Mouse (Mus musculus) C2C12 (cell line): Measurements from ENCODE around the gene Hecw2. TPM values are rescaled to one million over a fixed set of nuclear protein-coding genes. Genes with fewer than 3 reads are reported as not detected.

Source experiments
- H3K27me3 ChIP-seq: one replicate; pipeline ENCODE4 v1.6.1; 2011; ENCODE audit not compliant: control insufficient read depth, insufficient read depth, insufficient read length
- H3K36me3 ChIP-seq: one replicate; pipeline ENCODE4 v1.6.1; 2011; ENCODE audit not compliant: control insufficient read depth, insufficient read depth
- H3K4me3 ChIP-seq: one replicate; pipeline ENCODE4 v1.5.1; 2011; ENCODE audit warnings: mild to moderate bottlenecking, control low read depth; ENCODE audit not compliant: poor library complexity, insufficient read depth, severe bottlenecking
- H3K79me2 ChIP-seq: one replicate; pipeline ENCODE4 v1.6.1; 2011; ENCODE audit not compliant: control insufficient read depth, insufficient read depth
- H3K79me3 ChIP-seq: one replicate; pipeline ENCODE4 v1.6.1; 2011; ENCODE audit warnings: low read depth, control low read depth
- H3ac ChIP-seq: one replicate; pipeline ENCODE3; 2011; ENCODE audit warnings: low read depth; ENCODE audit not compliant: control insufficient read depth, insufficient read length
- CEBPB ChIP-seq: IDR thresholded peaks from one replicate; pipeline ENCODE4 v1.6.1; 2011; ENCODE audit warnings: low read depth, mild to moderate bottlenecking, control low read depth, moderate library complexity
- CTCF ChIP-seq: IDR thresholded peaks from one replicate; pipeline ENCODE4 v1.5.1; 2011; ENCODE audit not compliant: control insufficient read depth, insufficient read depth, insufficient read length
- FOSL1 ChIP-seq: IDR thresholded peaks from one replicate; pipeline ENCODE4 v1.8.0; 2011; ENCODE audit warnings: mild to moderate bottlenecking, low read length; ENCODE audit not compliant: poor library complexity, insufficient read depth, severe bottlenecking
- MAX ChIP-seq: IDR thresholded peaks from one replicate; pipeline ENCODE4 v1.6.1; 2011; ENCODE audit warnings: mild to moderate bottlenecking, control low read depth
- MYOD1 ChIP-seq: IDR thresholded peaks from one replicate; pipeline ENCODE4 v1.6.1; 2011; ENCODE audit warnings: low read depth; ENCODE audit not compliant: control insufficient read depth, insufficient read length
- MYOG ChIP-seq: IDR thresholded peaks from one replicate; pipeline ENCODE4 v1.6.1; 2011; ENCODE audit not compliant: control insufficient read depth, insufficient read length; ENCODE audit errors: extremely low read depth
- USF1 ChIP-seq: IDR thresholded peaks from one replicate; pipeline ENCODE4 v1.6.1; 2011; ENCODE audit warnings: low read depth, mild to moderate bottlenecking, control low read depth, moderate library complexity
- polyA plus RNA-seq: library from polyadenylated mRNA; unstranded; fragments of >200 nt; fragmentation: generic; extraction: Trizol; gene quantifications from one replicate; pipeline ENCODE4 v1.2.1, GENCODE M21; 2012; ENCODE audit warnings: missing spikeins

Hecw2 gene
- polyA plus RNA-seq, 1 experiment: 1.2 TPM

DNA sequence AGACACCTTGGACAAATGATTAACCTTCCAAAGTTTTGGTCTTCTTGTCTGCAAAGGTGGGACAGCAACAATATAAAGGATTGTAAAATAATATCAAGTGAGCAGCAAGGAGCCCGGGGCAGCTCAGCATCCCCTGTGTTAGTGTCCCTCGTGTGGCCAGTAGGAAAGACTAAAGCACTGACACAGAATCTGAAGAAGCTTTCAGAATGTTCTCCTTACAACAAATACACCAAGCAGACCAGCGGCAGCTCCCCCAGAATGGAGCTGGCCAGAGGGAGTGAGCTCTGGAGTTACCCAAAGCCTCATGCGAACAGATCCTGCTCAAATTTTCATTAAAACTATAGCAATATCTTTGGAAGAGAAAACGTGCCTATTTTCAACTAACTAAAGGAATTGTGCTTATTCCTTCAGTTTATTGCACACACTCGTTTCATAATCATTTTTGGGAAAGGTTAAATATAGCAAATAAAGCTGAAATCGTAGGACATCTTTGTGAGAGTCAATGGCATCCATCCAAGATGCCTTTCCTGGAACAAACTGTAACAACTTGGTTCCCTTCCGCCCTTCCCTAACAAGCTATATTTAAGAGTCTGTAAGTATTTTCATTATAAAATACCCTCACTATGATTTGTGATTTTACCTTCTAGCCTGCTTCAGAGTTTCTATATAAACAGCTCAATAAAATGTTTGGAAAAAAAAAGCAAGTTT lies 208.6 kb downstream of the Hecw2 start:
- TF ChIP-seq FOSL1 (no peak), MYOD1 (no peak), MYOG (no peak), USF1 (no peak), CEBPB (no peak), CTCF (no peak), MAX (no peak)
- Histone ChIP-seq H3ac (no peak overlapping the region), H3K79me2 (no peaks in the 10 kb centered on the region), H3K4me3 (no peak overlapping the region), H3K27me3 (no peaks in the 10 kb centered on the region), H3K36me3 (no peaks in the 10 kb centered on the region), H3K79me3 (no peaks in the 10 kb centered on the region)

DNA sequence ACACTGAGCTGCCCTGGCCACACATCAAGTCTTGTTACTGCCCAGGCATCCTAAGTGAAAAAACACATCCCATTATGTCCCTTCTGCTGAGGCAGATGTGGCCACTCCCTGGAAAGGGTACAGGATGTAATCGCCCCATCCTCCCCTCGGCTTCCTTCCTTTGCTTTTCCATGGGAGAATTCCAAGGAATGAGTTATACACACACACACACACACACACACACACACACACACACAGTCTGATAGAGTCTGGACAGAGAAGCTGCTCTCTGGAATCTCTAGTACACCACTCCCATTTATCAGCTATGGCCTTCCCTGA lies 216.5 kb downstream of the Hecw2 start:
- H3K79me2 ChIP-seq: no peaks in the 10 kb centered on the region
- no peaks in the 10 kb centered on the region for H3K27me3 ChIP-seq

DNA sequence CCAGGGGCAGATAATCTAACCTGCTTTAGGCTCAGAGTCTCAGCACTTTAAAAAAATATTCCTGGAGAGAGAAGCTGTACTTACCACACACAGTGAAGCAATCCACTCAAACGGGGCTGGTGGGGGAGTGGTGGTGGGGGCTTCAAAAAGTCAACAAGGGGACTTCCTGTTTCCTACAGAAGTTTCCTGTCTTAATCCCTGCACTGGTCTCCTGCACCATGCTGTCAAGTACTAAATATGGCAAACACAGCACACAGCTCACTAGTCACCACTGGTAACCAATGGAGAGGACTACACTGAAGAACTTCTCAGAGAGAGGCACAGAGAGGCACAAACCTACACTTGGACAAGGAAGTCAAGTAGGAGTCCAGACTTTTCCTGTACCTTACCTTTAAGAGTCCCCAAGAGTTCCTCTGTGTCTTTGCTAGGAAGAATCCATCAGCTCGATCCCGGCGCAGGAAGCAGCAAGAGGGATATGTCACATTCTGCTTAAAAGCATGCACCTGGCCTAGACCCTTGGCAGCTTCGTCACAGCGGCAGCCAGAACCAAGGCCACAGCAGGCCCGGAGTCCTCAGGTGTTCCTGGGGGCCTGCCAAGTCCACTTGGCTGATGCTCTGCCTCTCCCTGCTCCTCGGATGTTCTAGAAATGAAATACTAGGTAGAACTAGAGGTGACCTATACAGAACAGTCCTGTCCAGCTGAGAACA lies 217.0 kb downstream of the Hecw2 start:
- Histone ChIP-seq H3K79me2 (no peaks in the 10 kb centered on the region), H3K79me3 (no peaks in the 10 kb centered on the region), H3K36me3 (no peaks in the 10 kb centered on the region), H3ac (no peak overlapping the region), H3K4me3 (no peak overlapping the region), H3K27me3 (no peaks in the 10 kb centered on the region)
- TF ChIP-seq MYOD1 (no peak), FOSL1 (no peak), CTCF (no peak), MAX (no peak), MYOG (no peak), USF1 (no peak), CEBPB (no peak)

More for the DNA sequence above, 216.5 kb downstream of the Hecw2 start:
- no peak for TF ChIP-seq USF1
- TF ChIP-seq MAX: no peak
- no peak for TF ChIP-seq FOSL1
- H3K36me3 ChIP-seq: no peaks in the 10 kb centered on the region
- H3K79me3 ChIP-seq: no peaks in the 10 kb centered on the region
- no peak overlapping the region for H3K4me3 ChIP-seq
- no peak overlapping the region for H3ac ChIP-seq

DNA sequence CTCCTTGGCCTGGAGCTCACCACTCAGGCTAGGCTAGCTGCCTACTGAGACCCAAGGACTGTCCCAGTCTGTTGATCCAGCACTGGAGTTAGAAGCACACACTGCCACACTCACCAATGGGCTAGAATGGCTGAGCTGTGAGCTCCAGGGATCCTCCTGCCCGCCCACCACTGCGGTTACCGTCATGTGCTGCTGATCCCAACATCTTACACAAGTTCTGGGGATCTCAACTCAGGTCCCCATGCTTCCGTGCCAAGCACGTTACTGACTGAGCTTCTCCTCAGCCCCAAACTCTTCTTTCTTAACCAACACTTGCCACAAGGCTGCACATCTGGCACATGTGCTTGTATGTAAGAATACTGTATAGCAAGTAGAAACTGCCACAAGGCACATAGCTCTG lies 218.2 kb downstream of the Hecw2 start:
- Histone ChIP-seq H3K27me3 (no peaks in the 10 kb centered on the region), H3ac (no peak overlapping the region), H3K79me2 (no peaks in the 10 kb centered on the region), H3K4me3 (no peak overlapping the region), H3K79me3 (no peaks in the 10 kb centered on the region), H3K36me3 (no peaks in the 10 kb centered on the region)
- TF ChIP-seq CEBPB: no peak
- no peak for TF ChIP-seq USF1
- TF ChIP-seq FOSL1: no peak
- no peak for TF ChIP-seq MYOG
- no peak for TF ChIP-seq MAX
- no peak for TF ChIP-seq CTCF
- no peak for TF ChIP-seq MYOD1

DNA sequence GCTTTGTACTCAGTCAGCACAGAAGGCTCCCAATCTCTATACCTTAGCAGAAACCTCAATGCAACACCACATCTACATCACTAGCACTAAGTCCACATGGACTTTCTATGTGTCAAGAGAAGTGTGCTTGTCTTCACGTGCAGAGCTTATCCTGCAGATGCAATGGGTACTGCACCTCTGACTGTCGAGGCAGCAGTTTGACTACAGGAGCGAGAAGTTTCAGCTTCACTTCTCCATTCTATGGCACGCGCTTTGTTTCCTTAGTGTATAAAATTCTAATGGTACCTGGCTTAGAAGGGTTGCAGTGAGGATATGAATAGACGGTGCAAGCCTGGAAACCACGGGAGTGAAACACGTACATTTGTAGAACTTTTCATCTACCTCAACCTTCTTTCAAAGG lies 218.9 kb downstream of the Hecw2 start:
- H3K4me3 ChIP-seq: no peak overlapping the region

DNA sequence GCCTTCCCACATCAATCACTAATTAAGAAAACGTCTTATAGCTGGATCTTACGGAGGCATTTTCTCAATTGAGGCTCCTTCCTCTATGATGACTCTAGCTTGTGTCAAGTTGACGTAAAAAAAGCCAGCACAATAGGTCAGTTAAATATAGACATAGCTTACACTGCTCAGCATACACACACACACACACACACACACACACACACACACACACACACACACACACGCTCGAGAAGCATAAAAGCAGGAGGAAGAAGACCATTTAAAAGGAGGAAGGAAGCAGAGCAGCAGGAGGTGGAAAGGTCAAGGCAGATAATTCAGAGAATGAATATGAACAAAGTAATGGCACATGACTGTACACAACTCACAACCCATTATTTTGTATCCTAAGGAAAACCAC lies 220.0 kb downstream of the Hecw2 start:
- Histone ChIP-seq H3K79me2 (no peaks in the 10 kb centered on the region), H3K36me3 (no peaks in the 10 kb centered on the region), H3K79me3 (no peaks in the 10 kb centered on the region), H3K4me3 (no peak overlapping the region), H3K27me3 (no peaks in the 10 kb centered on the region), H3ac (no peak overlapping the region)
- no peak for TF ChIP-seq MYOD1
- no peak for TF ChIP-seq FOSL1
- no peak for TF ChIP-seq USF1
- no peak for TF ChIP-seq CTCF
- TF ChIP-seq MYOG: no peak
- TF ChIP-seq MAX: no peak
- no peak for TF ChIP-seq CEBPB

More for the DNA sequence above, 218.9 kb downstream of the Hecw2 start:
- H3K79me2 ChIP-seq: no peaks in the 10 kb centered on the region
- no peaks in the 10 kb centered on the region for H3K36me3 ChIP-seq
- no peaks in the 10 kb centered on the region for H3K79me3 ChIP-seq
- TF ChIP-seq USF1: no peak
- TF ChIP-seq FOSL1: no peak
- TF ChIP-seq MYOG: no peak
- no peak for TF ChIP-seq MAX
- TF ChIP-seq CTCF: no peak
- no peaks in the 10 kb centered on the region for H3K27me3 ChIP-seq
- H3ac ChIP-seq: no peak overlapping the region
